Mouse (Mus musculus) CH12.LX (cell line): ENCODE results near the gene Vtcn1. TPM values are rescaled to one million over a fixed set of nuclear protein-coding genes. Genes with fewer than 3 reads are reported as not detected.

Experiments used
- DNase-seq: peaks from one replicate; pipeline ENCODE4 v3.0.0-alpha.2; 2013; ENCODE audit errors: extremely low read depth
- H3K27ac ChIP-seq: 2 replicates; pipeline ENCODE4 v1.5.1; 2012; ENCODE audit warnings: low read depth, mild to moderate bottlenecking, control low read depth, moderate library complexity; ENCODE audit not compliant: insufficient read depth
- H3K27me3 ChIP-seq: replicated peaks from 2 replicates; pipeline ENCODE3; 2012; ENCODE audit warnings: inconsistent platforms
- H3K36me3 ChIP-seq, 2 experiments: replicated peaks in 1 of 2; 2 replicates each; pipeline versions ENCODE3 to v1.6.1; 2012; ENCODE audit warnings: inconsistent platforms in 1 of 2, low read length in 1 of 2, mild to moderate bottlenecking in 1 of 2, mixed read lengths in 1 of 2, moderate library complexity in 1 of 2; ENCODE audit not compliant: control insufficient read depth in 1 of 2, insufficient read depth in 1 of 2
- H3K4me1 ChIP-seq, 2 experiments: 2 replicates each; pipeline ENCODE4 v1.6.1; 2012; ENCODE audit warnings: inconsistent platforms in 1 of 2, moderate library complexity in 1 of 2; ENCODE audit not compliant: insufficient read depth in 2 of 2, control insufficient read depth in 1 of 2
- H3K4me2 ChIP-seq: 2 replicates; pipeline ENCODE4 v1.6.1; 2012; ENCODE audit warnings: low read depth, mild to moderate bottlenecking, control low read depth; ENCODE audit not compliant: poor library complexity, insufficient read depth, severe bottlenecking
- H3K4me3 ChIP-seq, 3 experiments: fragments of 150-350 bp in 1 of 3; sonication (generic) in 1 of 3; replicated peaks in 1 of 3; 2 replicates each; pipeline versions ENCODE3 to v1.5.1; 2011 to 2012; ENCODE audit warnings: low read depth in 2 of 3, low read length in 2 of 3, mild to moderate bottlenecking in 2 of 3, moderate library complexity in 2 of 3, control low read depth in 1 of 3, improper control_type of control experiment in 1 of 3, inconsistent platforms in 1 of 3, mixed read lengths in 1 of 3; ENCODE audit not compliant: poor library complexity in 1 of 3
- H3K79me2 ChIP-seq: replicated peaks from 2 replicates; pipeline ENCODE4 v1.6.1; 2012; ENCODE audit warnings: mild to moderate bottlenecking, moderate library complexity; ENCODE audit not compliant: control insufficient read depth, poor library complexity, insufficient read depth, severe bottlenecking; ENCODE audit errors: extremely low read depth
- H3K9ac ChIP-seq: 2 replicates; pipeline ENCODE4 v1.6.1; 2012; ENCODE audit warnings: low read depth, mild to moderate bottlenecking, control low read depth, moderate library complexity; ENCODE audit not compliant: insufficient read depth
- H3K9me3 ChIP-seq: replicated peaks from 2 replicates; pipeline ENCODE3; 2012; ENCODE audit warnings: low read length, inconsistent platforms, mixed read lengths
- BHLHE40 ChIP-seq: IDR thresholded peaks from 2 replicates; pipeline ENCODE4 v1.6.1; 2011; ENCODE audit warnings: mild to moderate bottlenecking, low read depth, low read length, improper control_type of control experiment
- CHD1 ChIP-seq: IDR thresholded peaks from 2 replicates; pipeline ENCODE4 v1.6.1; 2012; ENCODE audit warnings: low read depth, low read length, improper control_type of control experiment, inconsistent platforms
- E2F4 ChIP-seq: IDR thresholded peaks from 2 replicates; pipeline ENCODE4 v1.6.1; 2011; ENCODE audit warnings: low read depth, low read length, improper control_type of control experiment; ENCODE audit not compliant: insufficient replicate concordance
- ELF1 ChIP-seq: IDR thresholded peaks from 2 replicates; pipeline ENCODE4 v1.6.1; 2014; ENCODE audit warnings: low read depth, mild to moderate bottlenecking, inconsistent platforms, low read length, improper control_type of control experiment
- HCFC1 ChIP-seq: IDR thresholded peaks from 2 replicates; pipeline ENCODE4 v1.6.1; 2012; ENCODE audit warnings: low read depth, mild to moderate bottlenecking, inconsistent platforms, low read length, improper control_type of control experiment
- IRF4 ChIP-seq: IDR thresholded peaks from 2 replicates; pipeline ENCODE4 v1.6.1; 2014; ENCODE audit warnings: low read depth, mild to moderate bottlenecking, inconsistent platforms, low read length, improper control_type of control experiment
- JUN ChIP-seq: IDR thresholded peaks from 2 replicates; pipeline ENCODE4 v1.6.1; 2011; ENCODE audit warnings: low read depth, mild to moderate bottlenecking, low read length, improper control_type of control experiment, moderate library complexity; ENCODE audit not compliant: insufficient read depth
- JUND ChIP-seq: conservative IDR thresholded peaks from 2 replicates; pipeline ENCODE4 v1.6.1; 2011; ENCODE audit warnings: low read depth, low read length, improper control_type of control experiment
- KAT2A ChIP-seq: IDR thresholded peaks from 2 replicates; pipeline ENCODE4 v1.6.1; 2012; ENCODE audit warnings: low read length, improper control_type of control experiment, inconsistent platforms; ENCODE audit not compliant: insufficient replicate concordance
- MAZ ChIP-seq: IDR thresholded peaks from 2 replicates; pipeline ENCODE4 v1.6.1; 2012; ENCODE audit warnings: low read depth, mild to moderate bottlenecking, inconsistent platforms, low read length, improper control_type of control experiment, moderate library complexity
- MEF2A ChIP-seq: IDR thresholded peaks from 2 replicates; pipeline ENCODE4 v1.6.1; 2014; ENCODE audit warnings: low read depth, mild to moderate bottlenecking, inconsistent platforms, low read length, improper control_type of control experiment, borderline replicate concordance
- NELFE ChIP-seq: IDR thresholded peaks from 2 replicates; pipeline ENCODE4 v1.6.1; 2011; ENCODE audit warnings: low read depth, low read length, improper control_type of control experiment
- NRF1 ChIP-seq: IDR thresholded peaks from 2 replicates; pipeline ENCODE4 v1.6.1; 2014; ENCODE audit warnings: low read depth, mild to moderate bottlenecking, inconsistent platforms, low read length, improper control_type of control experiment, moderate library complexity
- PAX5 ChIP-seq: IDR thresholded peaks from 2 replicates; pipeline ENCODE4 v1.6.1; 2012; ENCODE audit warnings: low read length, inconsistent platforms, mixed read lengths
- POLR2A ChIP-seq: IDR thresholded peaks from 2 replicates; pipeline ENCODE4 v1.6.1; 2011; ENCODE audit warnings: low read depth, mild to moderate bottlenecking, improper control_type of control experiment, low read length
- RAD21 ChIP-seq: IDR thresholded peaks from 2 replicates; pipeline ENCODE4 v1.6.1; 2011; ENCODE audit warnings: low read depth, mild to moderate bottlenecking, low read length, improper control_type of control experiment, moderate library complexity
- SIN3A ChIP-seq: IDR thresholded peaks from 2 replicates; pipeline ENCODE4 v1.6.1; 2012; ENCODE audit warnings: low read length, improper control_type of control experiment, inconsistent platforms
- SMC3 ChIP-seq: IDR thresholded peaks from 2 replicates; pipeline ENCODE4 v1.6.1; 2011; ENCODE audit warnings: low read depth, low read length, improper control_type of control experiment
- TCF12 ChIP-seq: IDR thresholded peaks from 2 replicates; pipeline ENCODE4 v1.6.1; 2014; ENCODE audit warnings: low read depth, mild to moderate bottlenecking, inconsistent platforms, low read length, improper control_type of control experiment
- UBTF ChIP-seq: IDR thresholded peaks from 2 replicates; pipeline ENCODE4 v1.6.1; 2012; ENCODE audit warnings: low read depth, mild to moderate bottlenecking, inconsistent platforms, low read length, improper control_type of control experiment, moderate library complexity
- USF1 ChIP-seq: IDR thresholded peaks from 2 replicates; pipeline ENCODE4 v1.6.1; 2014; ENCODE audit warnings: low read depth, mild to moderate bottlenecking, inconsistent platforms, low read length, improper control_type of control experiment
- USF2 ChIP-seq: conservative IDR thresholded peaks from 2 replicates; pipeline ENCODE4 v1.6.1; 2011; ENCODE audit warnings: low read depth, low read length, improper control_type of control experiment
- ZC3H11A ChIP-seq: IDR thresholded peaks from 2 replicates; pipeline ENCODE4 v1.6.1; 2012; ENCODE audit warnings: low read depth, mild to moderate bottlenecking, inconsistent platforms, low read length, improper control_type of control experiment
- ZKSCAN1 ChIP-seq: IDR thresholded peaks from 2 replicates; pipeline ENCODE4 v1.6.1; 2012; ENCODE audit warnings: low read depth, inconsistent platforms, low read length, improper control_type of control experiment, borderline replicate concordance
- ZMIZ1 ChIP-seq: IDR thresholded peaks from 2 replicates; pipeline ENCODE4 v1.6.1; 2012; ENCODE audit warnings: low read depth, mild to moderate bottlenecking, inconsistent platforms, low read length, improper control_type of control experiment
- dilution Hi-C: fragments of 300-500 bp; cut with MboI; formaldehyde crosslinking; loops from 2 replicates; pipeline ENCODE4 v1.14.3; 2020; ENCODE audit warnings: low sequenced_read_pairs; ENCODE audit not compliant: extremely low pct_unique_long_range_greater_than_20kb, extremely low pct_ligation_motif_present
- in situ Hi-C: fragments of 300-500 bp; cut with MboI; formaldehyde crosslinking; loops from 3 replicates; pipeline ENCODE4 v1.14.3; 2019; ENCODE audit warnings: low sequenced_read_pairs, low pct_ligation_motif_present, low pct_unique_long_range_greater_than_20kb, mixed read lengths
- polyA plus RNA-seq: library from polyadenylated mRNA; unstranded; fragments of >175 nt; gene quantifications from 2 replicates; pipeline ENCODE4 v1.2.1, GENCODE M21; 2012; ENCODE audit warnings: low read depth; ENCODE audit not compliant: insufficient read length
- total RNA-seq, 2 experiments: library from RNA; depleted of rRNA; stranded (reverse); fragments of 300-350 nt in 1 of 2; fragments of >200 nt in 1 of 2; gene quantifications; 2 replicates each; pipeline ENCODE4 v1.2.3; 2012 to 2014

Vtcn1 gene
- total and polyA plus RNA-seq, 3 experiments = 0.04 to 0.14 TPM; not detected in 1

- Histone ChIP-seq H3K9ac (no peak overlapping the region), H3K27me3 (no peaks in the 10 kb centered on the region), H3K36me3 (no peaks in the 10 kb centered on the region), H3K27ac (no peak overlapping the region), H3K9me3 (no peaks in the 10 kb centered on the region), H3K4me1 (peaks cover 4 to 11% of the 10 kb centered on the region in 2 experiments; a peak in 2 of 4 replicates), H3K4me3 (no peak overlapping the region), H3K79me2 (no peaks in the 10 kb centered on the region), H3K4me2 (no peak overlapping the region)
- dilution Hi-C loops (no loop called here), in situ Hi-C loops (no loop called here)
- TF ChIP-seq ZKSCAN1 (no peak), ELF1 (no peak), TCF12 (no peak), MEF2A (no peak), ZMIZ1 (no peak), ZC3H11A (no peak), USF1 (no peak), UBTF (no peak), KAT2A (no peak), NELFE (no peak), PAX5 (no peak), JUN (no peak), USF2 (no peak), BHLHE40 (no peak), CHD1 (no peak), HCFC1 (no peak)
- DNase-seq = no peak
Observed at GRCm38 (mm10) chr3:100786076-100786475, 39.2 kb upstream of the Vtcn1 start.

- H3K4me1 ChIP-seq = peaks cover under 1 to 24% of the 10 kb centered on the region in 2 experiments; a peak in 2 of 4 replicates
- dilution Hi-C loops = no loop called here
- H3K4me2 ChIP-seq = no peak overlapping the region
- no peaks in the 10 kb centered on the region for H3K36me3 ChIP-seq
- no peaks in the 10 kb centered on the region for H3K27me3 ChIP-seq
- H3K4me3 ChIP-seq = no peak overlapping the region
- H3K9me3 ChIP-seq = no peaks in the 10 kb centered on the region
- no peak for DNase-seq
- H3K9ac ChIP-seq = no peak overlapping the region
- in situ Hi-C loops = no loop called here
- no peak for TF ChIP-seq NRF1
- no peak for TF ChIP-seq MAZ
- TF ChIP-seq IRF4 = no peak
- TF ChIP-seq RAD21 = no peak
- no peak for TF ChIP-seq POLR2A
- no peak for TF ChIP-seq ZKSCAN1
- TF ChIP-seq KAT2A = no peak
- no peak for TF ChIP-seq SIN3A
- no peak for TF ChIP-seq ZMIZ1
- TF ChIP-seq JUND = no peak
- TF ChIP-seq E2F4 = no peak
- no peak for TF ChIP-seq SMC3
- TF ChIP-seq USF2 = no peak
- no peak overlapping the region for H3K27ac ChIP-seq
- H3K79me2 ChIP-seq = no peaks in the 10 kb centered on the region
Observed at GRCm38 (mm10) chr3:100791670-100792069, 33.6 kb upstream of the Vtcn1 start.
